Mouse (Mus musculus) embryo, embryonic 10 days (tissue): ENCODE results near the gene Foxf1.

Experiments
- DNase-seq: peaks from one replicate; pipeline ENCODE4 v3.0.0-alpha.2; 2015; ENCODE audit warnings: low spot score

Gene Foxf1

DNA sequence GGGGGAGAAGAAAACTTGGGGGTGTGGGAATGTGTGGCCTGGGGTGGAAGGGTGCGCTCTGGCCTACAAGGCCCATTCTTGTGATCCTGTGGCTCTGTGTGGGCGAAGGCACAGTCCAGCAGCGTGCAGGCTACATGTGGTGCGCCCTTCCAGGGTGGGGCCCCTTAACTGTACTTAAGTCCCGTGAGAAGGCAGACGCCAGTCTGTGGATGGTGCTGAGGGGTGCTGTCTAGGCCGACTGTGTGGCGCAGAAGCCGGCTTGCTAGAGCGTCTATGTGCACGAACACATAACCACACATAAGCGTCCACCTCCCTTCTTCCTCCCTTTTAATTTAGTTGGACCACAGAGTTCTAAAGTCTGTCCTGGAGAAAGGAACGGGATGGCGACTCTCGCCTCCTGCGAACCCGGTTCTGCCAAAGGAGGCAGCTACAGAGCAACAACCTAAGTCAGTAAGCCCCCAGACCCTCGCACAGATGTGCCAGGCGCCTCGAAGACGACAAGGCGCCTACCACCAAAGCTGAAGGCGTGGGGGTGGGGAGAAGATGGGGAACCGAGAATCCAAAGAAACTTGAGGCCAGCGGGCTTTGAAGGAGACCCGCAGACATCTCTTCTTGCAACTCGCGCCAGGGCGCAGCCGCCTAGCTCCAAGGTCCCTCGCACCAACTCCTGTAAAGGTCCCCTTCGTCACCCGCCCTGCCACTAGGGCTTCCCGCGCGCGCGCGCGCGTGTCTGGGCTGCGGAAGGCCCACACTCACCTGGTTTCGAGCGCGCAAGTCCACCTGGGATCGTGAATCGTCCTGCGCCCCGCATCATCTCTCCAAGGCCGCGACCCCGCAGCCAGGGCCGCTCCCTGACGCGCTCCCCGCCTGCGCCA, 1.7 kb upstream of the Foxf1 start:
- peak; percentile 38 for DNase-seq

DNA sequence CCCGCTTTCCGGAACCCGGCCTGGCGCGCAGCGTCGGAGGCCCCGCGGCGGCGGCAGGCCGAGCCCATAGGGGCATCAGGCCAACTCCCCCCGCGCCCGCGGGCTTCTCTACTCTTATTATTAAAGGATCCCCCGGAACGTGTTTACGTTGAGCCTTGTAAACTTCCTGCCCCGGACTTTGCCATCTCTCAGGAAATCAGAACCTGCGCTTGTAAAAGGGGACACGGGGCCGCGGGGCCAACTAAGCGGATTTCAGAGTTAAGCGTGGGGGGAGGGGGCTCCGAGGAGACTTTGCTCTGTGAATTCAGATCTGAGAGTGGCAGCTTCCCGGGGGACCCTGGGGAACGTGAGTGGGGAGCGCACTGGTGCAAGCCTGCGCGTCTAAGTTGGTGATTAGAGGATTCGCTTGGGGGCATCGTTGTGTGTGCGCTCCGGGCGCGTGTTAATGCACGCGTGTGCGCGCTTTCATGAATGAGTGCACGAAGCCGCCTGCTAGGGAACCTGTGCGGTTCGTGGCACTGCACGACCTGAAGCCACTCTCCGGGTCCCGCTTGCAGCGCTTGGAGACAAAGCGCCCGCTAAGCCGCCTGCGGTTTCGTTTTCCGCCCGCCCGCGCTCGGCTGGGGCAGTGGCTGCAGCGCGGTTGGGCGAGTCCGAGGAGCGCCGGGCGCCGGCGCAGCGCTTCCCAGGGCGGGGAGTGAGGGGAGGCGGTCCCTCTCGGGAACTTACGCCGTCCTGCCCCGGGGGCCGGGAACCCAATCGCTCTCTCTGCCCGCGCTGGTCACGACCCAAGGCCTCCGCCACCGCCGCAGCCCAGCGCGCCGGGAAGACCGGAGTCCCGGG, 872 bp upstream of the Foxf1 start:
- DNase-seq = peak; percentile 74

DNA sequence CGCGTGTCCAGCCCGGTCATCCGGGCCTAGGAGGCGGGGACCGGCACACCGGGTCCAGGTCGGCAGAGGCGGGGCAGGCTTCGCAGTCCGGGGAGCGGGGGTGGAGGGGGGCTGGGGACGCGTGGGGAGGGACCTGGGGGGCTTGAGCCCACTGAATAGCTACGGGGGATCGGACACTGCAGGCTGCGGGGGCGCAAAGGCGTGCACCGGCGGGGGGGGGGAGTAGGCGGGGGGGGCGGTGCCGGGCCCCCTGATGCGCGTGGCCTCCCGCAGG, 313 bp upstream of the Foxf1 start:
- DNase-seq = no peak

DNA sequence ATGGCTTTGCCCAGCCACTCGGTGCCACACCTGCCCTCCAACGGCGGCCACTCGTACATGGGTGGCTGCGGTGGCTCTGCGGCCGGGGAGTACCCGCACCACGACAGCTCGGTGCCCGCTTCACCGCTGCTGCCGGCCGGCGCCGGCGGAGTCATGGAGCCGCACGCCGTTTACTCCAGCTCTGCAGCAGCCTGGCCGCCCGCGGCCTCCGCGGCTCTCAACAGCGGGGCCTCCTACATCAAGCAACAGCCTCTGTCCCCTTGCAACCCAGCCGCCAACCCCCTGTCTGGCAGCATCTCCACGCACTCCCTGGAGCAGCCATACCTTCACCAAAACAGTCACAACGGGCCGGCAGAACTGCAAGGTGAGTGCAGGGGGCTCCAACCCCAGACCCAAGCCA, 825 bp downstream of the Foxf1 start:
- DNase-seq = no peak

DNA sequence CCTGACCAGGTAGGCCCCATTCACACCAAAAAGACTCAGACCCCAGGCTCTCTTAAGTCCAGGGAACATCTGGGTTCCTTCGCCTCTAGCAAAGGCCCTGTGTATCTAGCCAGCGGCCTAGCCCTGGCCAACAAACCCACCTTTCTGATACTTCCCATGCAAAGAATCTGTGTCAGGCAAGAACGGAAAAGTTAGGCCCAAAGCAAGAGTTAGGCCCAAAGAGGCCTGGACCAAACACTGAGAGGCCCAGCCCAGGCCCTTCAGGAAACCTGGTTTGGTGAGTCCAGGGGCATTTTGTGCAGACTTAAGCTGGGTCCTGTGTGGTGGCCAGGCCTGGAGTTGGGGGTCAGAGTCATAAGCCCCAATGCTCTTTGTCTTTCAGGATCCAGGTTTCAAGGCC, 1.4 kb downstream of the Foxf1 start:
- no peak for DNase-seq

DNA sequence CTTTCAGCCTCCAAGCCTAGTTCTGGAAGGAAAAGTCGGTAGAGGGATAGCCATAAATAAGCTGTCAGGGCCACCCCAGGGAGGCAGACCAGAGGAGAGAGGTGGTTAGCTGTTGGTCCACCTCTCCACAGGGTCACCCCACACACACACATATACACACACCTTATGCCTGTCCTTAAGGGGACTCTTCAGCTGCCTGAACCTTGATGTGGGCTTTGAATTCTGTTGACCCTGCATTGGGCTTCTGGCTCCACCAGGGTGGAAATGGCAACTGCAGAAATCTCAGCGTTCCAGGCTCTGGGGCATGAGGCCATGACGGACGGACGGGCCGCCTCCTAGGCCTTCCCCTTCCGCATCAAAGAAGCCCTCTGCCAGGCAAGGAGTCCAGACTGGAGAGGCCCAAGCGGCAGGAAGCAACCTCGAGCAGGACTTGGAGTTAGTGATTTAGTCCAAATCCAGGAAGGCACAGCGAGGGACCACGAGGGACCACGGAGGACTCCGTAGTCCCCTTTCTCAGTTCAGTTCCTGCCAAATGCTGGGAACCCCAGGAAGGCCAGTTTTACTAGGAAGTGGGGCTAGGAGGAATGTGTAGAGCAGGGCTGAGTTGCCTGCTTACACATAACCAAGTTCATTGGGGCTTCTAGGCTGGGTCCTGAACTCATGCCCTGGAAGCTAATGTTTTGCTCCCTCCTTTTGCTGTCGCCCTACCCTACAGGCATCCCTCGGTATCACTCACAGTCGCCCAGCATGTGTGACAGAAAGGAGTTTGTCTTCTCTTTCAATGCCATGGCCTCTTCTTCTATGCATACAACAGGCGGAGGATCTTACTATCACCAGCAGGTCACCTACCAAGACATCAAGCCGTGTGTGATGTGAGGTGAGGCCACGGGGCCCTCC, 2.1 kb downstream of the Foxf1 start:
- no peak for DNase-seq

DNA sequence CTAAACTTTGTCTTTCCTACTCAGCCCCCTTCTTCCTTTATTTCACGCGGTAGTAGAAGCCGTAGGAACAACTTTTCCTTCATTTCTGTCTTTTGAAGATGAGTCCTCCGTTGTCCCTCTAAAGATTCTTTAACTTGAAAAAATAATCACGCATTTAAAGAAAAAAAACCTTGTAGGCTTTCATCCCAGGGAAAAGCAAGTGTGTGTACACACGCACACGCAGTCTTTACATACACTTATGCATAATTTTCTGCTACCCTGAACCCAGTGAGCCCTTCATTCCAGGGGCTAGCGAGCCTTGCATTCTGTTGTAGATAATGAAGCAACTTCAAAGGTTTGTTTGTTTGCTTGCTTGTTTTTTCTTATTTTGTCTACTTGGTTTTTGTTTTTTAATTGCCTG, 4.1 kb downstream of the Foxf1 start:
- no peak for DNase-seq

DNA sequence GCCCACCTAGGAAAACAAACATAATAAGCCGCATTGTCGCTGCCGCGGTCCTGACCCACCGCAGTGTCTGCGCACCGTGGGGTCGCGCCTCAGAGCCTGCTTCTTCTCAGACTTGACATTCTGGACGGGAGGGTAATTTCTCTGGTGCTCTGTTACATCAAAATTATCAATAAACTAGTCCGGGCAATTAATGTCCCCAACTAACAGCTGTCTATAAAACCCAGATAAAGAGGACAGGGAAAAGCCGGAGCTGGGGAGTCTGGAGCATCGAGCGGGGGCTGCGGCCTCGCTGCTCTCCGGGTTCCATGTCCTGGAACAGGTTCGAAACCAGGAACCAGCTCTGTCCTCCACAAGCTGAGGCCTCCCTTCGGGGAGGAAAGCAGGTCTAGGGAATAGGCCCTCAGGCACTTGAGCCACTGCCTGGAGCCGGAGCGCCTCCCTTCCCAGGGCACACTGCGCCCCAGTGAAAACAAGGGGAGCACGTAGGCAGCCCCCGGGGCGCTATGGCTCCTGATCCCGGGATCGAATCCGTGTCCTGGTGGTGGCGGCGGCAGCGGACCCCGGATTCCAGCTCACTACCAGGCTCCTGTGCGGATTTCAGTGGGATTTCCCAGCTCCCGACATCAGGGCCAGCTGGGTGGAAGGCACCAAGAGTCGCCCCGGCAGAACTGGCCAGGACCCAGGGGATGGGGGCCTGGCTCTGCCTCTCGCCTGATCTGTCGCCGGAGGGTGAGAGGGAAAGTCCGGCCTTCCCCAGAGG, 4.9 kb downstream of the Foxf1 start:
- peak; percentile 47 for DNase-seq

DNA sequence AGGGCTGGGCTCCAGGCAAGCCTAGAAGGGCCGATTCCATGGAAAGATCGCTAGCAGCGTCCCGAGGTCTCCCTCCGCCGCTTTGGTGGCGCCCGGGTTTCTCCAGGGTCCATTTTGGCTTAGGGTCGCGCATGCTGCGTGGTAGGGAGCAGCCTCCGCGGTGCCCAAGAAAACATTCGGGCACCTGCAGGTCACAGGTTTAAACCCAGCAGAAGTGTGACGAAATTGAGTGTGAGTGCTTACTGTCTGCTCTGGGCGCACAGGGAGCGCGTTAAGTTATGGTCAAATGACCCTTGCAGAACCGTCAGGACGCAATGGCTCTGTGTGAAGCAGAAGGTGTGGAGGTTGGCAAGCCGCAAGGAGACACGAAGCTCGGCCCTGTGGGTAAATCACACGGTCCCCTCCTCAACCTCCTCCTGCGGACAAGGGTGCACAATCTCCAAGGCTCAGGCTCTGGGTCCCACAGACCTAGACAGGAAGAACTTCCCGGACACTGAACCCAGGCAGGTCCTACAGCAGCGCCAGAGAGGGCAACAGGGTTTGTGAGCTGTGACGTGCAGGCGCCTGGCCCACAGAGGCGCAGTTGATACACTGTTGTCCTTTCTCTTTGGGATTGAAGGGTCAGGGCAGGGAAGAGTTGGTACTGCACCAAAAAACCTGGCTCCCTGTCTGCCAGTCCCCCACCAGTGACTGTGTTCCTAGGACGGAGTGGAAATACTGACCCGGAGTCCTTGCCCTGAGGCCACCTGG, 5.6 kb downstream of the Foxf1 start:
- DNase-seq = no peak

DNA sequence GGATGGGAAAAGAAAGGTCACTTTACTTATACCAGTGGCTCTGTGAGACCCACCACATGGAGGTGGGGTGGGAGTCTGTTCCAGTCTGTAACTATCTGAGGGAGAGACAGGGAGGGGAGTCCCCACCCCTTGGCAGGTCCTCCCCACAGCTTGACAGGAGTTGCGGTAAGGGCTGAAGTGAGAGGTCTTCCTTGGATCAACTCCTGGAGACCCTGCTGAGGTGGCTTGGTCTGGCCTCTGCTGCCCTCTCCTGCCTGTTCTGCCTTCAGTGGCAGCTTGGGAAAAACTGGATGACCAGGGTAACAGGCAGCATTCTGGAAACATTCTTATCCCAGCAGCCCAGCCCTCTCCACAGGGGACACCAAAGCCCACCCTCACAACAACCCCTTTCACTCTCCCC, 6.5 kb downstream of the Foxf1 start:
- DNase-seq = peak; percentile 79

DNA sequence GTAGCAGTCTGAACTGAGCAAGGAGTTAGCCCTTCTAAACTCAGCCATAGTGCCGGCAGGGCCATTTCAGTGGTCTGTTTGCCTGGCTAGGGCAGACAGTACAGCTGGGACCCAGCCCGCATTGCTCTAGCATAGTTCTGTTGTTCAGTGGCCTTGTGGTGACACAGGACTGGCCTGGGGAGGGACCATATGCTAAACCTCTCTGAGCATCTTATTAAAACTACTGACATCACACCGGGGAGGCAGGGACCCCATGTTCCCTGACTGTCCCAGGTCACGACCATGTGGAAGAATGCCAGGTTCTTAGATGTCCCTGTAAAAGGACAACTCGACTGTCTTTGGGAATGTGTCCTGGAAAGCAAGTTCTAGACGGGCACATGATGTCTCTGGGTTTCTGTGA, 8.0 kb downstream of the Foxf1 start:
- DNase-seq = no peak

DNA sequence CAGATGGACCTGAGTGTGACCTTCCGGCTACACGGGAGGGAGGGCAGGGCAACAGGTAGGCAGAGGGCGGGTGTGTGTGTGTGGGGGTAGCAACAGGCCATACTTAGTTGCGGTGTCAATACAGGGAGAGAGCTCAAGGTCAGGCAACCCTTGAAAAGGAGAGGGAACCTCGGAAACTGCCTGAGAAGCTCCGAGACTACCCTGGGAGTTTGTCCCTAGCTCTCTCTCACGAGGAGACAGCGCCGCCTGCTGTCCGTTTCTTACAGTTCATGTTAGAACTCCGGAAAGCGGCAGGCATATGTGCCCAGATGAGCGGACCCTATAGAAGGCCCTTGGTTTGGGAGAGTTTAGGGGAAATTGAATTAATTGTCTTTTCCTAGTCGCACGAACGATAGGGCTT, 8.4 kb downstream of the Foxf1 start:
- DNase-seq = peak; percentile 96

DNA sequence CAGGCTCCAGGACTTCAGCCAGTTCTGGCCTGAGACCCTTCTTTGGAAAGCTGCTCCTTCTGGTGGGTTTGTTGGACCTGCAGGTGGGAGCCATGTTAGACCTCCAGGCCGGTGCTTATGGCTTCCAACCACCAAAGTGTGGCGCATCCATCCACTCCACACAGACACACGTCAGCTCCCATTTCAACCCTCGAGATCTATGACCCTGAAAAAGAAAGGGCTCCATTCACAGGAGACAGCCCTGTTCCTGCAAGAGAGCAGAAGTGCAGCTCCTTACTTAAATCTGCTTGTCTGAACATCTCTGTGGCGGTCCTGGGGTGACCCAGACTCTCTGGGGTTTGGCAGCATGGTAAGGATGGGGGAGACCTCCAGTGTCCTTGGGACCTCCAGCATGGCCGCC, 9.3 kb downstream of the Foxf1 start:
- DNase-seq = no peak

DNA sequence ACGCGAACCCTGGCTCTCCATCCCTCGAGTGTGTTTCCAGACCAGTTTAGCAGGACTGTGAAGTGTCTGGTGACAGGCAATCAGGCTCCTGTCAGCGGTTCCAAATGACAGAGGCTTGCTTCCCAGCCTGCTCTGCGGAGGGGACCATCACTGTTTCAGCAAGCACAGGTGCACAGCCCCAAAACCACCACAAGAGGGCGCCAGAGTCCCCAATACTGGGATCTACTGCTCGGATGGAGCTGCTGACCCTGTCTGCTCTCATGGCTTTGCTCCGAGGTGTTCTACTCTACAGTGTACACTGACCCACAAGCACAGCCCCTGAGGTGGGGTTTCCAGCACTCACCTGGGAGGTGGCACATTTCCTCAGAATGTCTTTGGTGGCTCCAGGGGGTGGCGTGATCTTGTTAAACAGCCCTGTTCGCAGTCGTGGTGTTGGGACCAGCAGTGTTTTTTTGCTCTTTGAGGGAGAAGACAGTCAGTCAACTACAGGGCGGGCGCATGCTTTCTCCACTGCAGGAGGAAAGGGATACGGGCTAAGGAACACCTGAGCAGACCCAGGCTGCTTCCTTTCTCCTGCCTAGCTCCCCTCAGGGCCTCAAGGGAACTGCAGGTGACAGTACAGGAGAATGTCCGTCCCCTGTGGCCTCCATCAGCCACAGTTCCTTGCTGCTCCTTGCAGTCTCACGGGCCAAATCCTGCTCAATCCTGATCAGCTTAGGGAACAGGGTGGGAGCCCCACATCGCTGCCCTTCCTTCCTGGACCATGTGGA, 20.0 kb downstream of the Foxf1 start:
- DNase-seq = peak; percentile 88

DNA sequence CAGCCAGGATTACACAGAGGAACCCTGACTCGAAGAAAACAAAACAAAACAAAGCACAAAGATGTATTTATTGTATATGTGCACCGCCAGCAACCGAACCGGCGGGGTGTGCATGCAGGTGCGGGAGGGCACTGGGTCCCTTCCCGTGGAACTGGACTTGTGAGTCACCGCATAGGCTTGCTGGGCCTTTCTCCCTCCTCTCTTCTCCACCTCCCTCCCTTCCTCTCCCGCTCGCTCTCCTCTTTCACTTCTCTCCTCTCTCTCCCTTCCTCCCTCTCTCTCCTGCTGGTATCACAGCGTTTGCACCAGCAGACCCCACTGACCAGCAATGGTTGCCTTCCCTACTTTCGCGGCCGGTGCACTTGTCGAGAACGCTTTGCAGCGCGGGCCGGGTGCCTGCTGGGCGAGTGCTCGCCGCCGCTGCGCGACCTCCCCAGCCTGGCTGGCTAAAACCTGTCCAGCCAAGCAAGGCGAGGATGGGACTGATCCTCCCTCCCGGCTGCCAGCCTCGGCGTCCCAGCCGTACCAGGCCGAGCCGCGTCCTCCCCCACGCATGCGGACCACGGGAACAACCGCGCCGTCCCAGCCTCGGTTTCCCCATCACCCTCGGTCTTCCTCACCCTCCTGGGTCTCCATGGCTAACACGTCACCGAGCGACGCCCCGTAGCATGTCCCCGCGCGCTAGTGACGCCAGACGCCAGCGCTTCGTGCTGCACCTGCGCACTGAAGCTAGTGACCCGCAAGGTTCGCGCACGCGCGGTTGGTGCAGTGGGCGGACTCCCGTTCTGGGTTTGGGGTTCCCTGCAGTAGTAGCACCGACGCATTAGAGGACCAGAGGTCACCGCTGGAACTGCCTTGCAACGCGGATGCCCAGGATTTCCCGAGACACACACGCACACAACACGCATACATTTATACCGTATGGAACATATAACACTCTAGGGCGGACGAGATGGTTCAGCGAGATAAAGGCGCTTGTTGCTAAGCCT, 23.8 kb downstream of the Foxf1 start, which contains the start of gene Mthfsd:
TSS of gene Mthfsd (minus strand) at position 725 of the 989 bp plus-strand sequence.
- DNase-seq = peak; percentile 100

DNA sequence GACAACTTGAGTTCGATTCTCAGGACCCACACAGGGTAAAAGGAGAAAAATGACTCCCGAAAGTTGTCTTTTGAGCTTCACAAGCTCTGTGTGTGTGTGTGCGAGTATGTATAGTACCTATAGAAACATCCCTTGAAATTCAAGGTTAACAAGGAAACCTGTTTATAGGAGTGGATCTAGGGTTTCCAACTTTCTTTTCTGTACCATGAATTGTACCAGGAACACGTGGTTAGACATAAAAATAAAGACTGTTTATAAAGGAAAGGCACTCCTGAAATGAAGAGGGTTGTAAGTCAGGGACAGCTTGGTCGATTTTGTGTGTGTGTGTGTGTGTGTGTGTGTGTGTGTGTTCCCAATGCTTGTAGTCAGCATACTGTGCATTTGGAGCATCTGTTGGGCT, 24.5 kb downstream of the Foxf1 start:
- no peak for DNase-seq

DNA sequence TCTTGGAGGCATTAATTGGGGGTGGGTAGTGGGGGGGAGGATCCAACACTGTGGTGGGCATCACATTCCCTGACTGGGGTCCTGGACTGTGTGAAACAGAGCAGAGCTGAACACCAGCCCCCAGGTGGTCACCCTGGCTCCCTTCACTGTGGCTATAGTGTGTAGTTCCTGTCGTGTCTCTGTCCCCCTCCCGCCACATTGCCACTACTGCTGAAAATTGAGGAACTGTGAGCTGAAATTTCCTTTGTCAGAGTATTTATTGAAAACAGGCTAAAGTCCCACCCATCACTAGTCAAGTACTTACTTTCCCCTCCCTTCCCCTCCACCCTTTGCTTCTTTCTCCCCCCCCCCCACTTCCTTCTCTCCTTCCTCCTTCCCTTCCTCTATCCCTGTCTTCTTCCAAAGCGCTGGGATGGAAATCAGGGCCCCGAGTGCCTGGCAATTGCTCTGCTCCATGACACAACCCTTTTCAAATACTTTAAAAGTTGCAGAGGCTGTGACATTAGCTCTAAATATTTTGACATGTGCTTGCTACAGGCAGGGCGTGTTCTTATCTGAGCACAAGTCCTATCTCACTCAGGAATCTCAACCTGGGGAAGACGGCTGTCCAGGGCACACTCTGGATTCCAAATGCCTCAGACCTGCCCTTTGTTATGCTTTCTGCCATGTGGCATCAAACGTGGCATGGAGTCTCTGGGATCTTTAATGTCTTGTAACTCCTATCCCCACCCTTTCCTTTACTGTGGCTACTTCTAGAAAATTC, 27.1 kb downstream of the Foxf1 start:
- no peak for DNase-seq

DNA sequence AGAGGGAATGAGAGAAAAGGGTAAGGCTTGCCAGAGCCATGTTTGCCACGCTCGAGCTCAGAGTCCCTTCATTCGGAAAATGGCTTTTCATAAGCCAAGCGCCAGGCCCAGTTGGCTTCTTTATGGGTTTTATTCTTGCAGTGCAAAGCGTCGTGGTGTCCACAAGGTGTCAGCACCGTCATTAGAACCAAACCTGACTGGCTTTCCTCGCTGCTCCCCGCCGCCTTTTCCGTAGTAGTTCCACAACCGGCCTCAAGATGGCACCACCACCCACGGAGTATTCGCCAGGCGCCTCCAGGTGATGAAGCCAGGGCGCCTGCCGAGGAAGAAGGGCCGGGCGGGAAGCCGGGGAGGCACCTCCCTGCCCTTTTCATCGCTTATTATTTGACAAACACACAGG, 29.1 kb downstream of the Foxf1 start:
- peak; percentile 95 for DNase-seq
